Mouse (Mus musculus) regulatory T cell (primary cell): ENCODE measurements around the gene Gnl1.
"Not testable (repeated sequence)": the region's sequence is repeated elsewhere in the genome, so short reads cannot be mapped to it uniquely, and the experiment has no call there.

Source experiments
- in situ Hi-C: fragments of 300-600 bp; cut with MboI, MseI; formaldehyde crosslinking; loops from one replicate; pipeline ENCODE4 v1.15.1; 2025; ENCODE audit warnings: high pct_unique_total_duplicates

The Gnl1 gene

DNA sequence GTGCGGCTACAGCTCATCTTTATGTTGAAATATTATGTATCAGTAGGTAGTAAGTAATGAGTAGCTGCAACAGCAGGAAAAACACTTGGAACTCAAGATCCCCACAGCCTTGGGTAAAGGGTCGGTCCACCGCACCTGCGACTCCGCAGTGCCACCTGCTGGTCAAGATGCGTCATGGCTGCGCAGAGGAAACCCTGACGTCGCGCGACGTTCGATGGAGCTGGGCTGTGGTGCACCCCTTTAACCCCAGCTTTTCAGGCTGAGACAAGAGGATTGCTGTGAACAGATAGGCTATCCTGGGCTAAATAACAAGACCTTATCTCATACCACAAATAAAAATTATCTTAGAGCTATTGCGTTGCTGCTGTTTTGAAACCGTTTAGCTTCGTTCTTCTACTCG lies 14.0 kb downstream of the Gnl1 start:
- in situ Hi-C loops, result loop anchor here (25.0 kb wide), 1 partner anchor 969 kb away; the partner anchor contains the start of genes Ppp1r11, Znrd1 and Znrd1as

GRCm38 (mm10) chr17:35994175-35994878 lies 14.7 kb downstream of the Gnl1 start:
- in situ Hi-C loops, result loop anchor here (25.0 kb wide), 1 partner anchor 968 kb away; the partner anchor contains the start of genes Ppp1r11, Znrd1 and Znrd1as

DNA sequence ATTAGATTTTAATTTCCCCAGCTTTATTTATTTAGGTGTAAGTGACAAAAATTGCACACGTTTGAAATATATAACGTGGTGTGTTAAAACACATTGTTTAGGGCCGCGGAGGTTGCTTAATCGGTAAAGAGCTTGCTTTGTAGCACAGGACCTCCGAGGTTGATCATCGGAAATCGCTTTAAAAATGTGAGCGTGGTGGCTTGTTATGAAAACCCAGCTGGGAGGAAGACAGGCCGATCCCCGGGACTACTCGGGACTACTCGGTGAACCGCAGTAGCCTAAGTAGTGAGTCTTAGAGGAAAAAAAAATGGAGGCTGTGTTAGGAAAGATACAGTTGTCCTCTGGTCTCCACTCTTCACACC lies 15.2 kb downstream of the Gnl1 start:
- in situ Hi-C loops, result loop anchor here (5.0 to 25.0 kb wide), 3 partner anchors 37 to 967 kb away; partner anchors contain the start of genes H2-T23, Ppp1r11, Znrd1 and Znrd1as

GRCm38 (mm10) chr17:35996949-35997348 lies 17.3 kb downstream of the Gnl1 start:
- in situ Hi-C loops, result loop anchor here (5.0 to 25.0 kb wide), 3 partner anchors 35 to 965 kb away; partner anchors contain the start of genes H2-T23, Ppp1r11, Znrd1 and Znrd1as

- in situ Hi-C loops, result loop anchor here (5.0 to 25.0 kb wide), 3 partner anchors 34 to 964 kb away; partner anchors contain the start of genes H2-T23, Ppp1r11, Znrd1 and Znrd1as
Measured at GRCm38 (mm10) chr17:35997713-35998510, 18.3 kb downstream of the Gnl1 start.

DNA sequence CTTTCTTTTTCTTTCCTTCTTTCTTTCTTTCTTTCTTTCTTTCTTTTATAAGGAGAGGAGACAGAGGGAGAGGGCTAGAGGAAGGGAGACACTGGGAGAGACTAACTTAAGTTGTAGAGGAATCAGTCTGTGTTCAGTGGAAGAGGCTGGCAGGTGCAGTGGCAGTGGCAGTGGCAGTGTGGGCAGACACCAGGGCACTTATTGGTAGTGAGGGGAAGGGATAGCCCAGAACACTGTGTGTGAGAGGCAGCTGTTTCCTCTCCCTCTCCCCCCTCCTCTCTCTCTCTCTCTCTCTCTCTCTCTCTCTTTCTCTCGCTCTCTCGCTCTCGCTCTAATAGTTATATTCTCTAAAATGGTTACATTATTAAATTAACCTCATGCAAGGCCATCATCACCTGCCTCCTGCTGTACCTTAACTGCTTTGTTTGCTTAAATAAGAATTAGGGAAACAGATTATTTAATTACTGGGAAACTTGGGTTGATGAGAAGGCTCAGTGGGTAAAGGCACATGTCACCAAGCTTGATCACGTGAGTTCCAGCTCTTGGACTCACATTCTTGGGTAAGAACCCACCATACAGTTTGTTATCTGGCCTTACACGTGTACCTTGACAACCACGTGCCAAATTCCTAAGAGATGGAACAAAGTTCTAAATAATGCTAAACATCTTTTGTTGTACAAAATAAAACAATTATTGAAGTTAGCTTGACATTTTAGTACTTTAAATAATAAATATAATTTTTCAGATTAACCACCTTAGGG lies 19.1 kb downstream of the Gnl1 start:
- in situ Hi-C loops, result loop anchor here (5.0 to 25.0 kb wide), 3 partner anchors 34 to 964 kb away; partner anchors contain the start of genes H2-T23, Ppp1r11, Znrd1 and Znrd1as

GRCm38 (mm10) chr17:35999356-35999755 lies 19.7 kb downstream of the Gnl1 start:
- in situ Hi-C loops, result loop anchor here (5.0 to 25.0 kb wide), 3 partner anchors 33 to 963 kb away; partner anchors contain the start of genes H2-T23, Ppp1r11, Znrd1 and Znrd1as

- in situ Hi-C loops, result no loop called here
Measured at GRCm38 (mm10) chr17:36000349-36000748, 20.7 kb downstream of the Gnl1 start.

GRCm38 (mm10) chr17:36001121-36001897 lies 21.7 kb downstream of the Gnl1 start:
- in situ Hi-C loops, result no loop called here

GRCm38 (mm10) chr17:36001966-36002365 lies 22.3 kb downstream of the Gnl1 start:
- in situ Hi-C loops, result no loop called here

DNA sequence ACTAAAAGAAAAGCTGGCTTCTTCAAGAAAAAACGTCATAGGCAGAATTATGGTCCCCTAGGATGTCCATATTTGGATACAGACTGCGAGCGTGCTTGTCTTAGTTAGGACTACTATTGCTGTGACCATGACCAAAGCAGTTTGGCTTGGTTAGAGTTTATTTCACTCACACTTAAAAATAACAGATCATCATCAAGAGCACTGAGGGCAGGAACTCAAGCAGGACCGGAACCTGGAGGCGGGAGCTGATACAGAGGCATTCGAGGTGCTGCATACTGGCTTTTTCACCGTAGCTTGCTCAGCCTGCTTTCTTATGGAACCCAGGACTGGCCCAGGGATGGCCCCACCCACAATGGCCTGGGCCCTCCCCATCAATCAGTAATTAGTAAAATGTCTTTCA lies 23.7 kb downstream of the Gnl1 start:
- in situ Hi-C loops, result no loop called here

DNA sequence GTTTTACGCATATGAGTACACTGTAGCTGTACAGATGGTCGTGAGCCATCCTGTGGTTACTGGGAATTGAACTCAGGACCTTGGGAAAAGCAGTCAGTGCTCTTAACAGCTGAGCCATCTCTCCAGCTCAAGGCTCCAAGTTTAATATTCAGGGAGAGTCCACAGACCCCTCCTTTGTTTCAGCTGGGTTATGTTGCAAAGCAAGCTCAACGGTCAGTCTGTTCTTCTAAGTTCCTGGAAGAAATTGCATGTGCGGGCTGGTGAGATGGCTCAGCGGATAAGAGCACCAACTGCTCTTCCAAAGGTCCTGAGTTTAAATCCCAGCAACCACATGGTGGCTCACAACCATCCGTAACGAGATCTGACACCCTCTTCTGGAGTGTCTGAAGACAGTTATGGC lies 24.8 kb downstream of the Gnl1 start:
- in situ Hi-C loops, result not testable (repeated sequence)

DNA sequence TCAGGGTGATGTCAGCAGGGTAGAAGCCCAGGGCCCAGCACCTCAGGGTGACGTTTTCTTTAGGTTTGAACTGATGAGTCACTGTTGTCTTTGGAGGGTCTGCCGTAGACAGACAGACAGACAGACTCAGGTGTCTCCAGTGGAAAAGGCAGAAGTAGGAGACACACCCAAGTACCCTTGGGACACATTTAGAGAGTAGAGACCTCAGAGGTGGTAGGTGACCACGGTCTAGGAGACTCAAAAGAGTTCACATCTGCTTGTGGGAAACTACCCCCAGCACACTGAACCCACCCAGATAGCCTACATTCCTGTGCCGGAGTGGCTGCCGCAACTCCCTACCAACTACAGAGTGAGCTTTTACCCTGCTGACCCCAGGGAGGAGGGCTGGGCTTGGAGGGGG lies 35.3 kb downstream of the Gnl1 start:
- in situ Hi-C loops, result no loop called here

GRCm38 (mm10) chr17:36017046-36017445 lies 37.4 kb downstream of the Gnl1 start:
- in situ Hi-C loops, result no loop called here

- in situ Hi-C loops, result no loop called here
Measured at GRCm38 (mm10) chr17:36018979-36019378, 39.3 kb downstream of the Gnl1 start.

GRCm38 (mm10) chr17:36019519-36019918 lies 39.9 kb downstream of the Gnl1 start:
- in situ Hi-C loops, result no loop called here

GRCm38 (mm10) chr17:36020191-36021073 lies 40.8 kb downstream of the Gnl1 start, which contains the start of gene H2-T24:
H2-T24 (minus strand) TSS chr17:36020560.
- in situ Hi-C loops, result no loop called here

DNA sequence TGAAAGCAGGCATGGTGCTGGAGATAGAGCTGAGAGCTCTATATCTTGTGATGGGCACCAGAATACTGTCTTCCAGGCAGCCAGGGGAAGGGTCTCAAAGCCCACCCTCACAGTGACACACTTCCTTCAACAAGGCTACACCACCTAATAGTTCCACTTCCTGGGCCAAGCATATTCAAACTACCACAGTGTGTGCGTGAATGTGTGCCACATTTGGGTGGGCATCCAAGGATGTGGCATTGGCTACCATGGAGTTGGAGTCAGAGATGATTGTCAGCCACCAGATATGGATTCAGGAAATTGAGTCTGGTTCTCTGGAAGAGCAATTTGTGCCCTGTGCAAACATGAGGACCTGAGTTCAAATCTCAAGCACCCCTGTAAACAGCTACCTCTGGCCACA lies 41.7 kb downstream of the Gnl1 start:
- in situ Hi-C loops, result no loop called here

DNA sequence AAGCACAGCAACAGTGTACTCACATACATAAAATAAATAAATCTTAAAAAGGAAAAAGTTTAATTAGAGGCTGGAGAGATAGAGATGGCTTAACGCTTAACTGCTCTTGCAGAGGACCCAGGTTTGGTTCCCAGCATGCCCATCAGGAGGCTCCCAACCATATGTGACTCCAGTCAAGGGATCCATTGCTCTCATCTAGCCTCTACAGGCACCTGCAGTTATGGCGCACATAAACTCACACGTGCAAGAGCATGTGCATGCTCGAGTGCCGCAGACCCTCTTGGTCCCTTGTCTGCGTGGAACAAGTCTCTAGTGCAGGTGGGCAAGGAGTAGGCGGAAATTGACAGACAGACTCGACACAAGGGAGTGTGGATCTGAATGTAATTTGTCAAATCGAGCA lies 42.4 kb downstream of the Gnl1 start:
- in situ Hi-C loops, result no loop called here

GRCm38 (mm10) chr17:36022922-36023321 lies 43.3 kb downstream of the Gnl1 start:
- in situ Hi-C loops, result no loop called here
